Mouse (Mus musculus) heart, embryonic 12.5 days (tissue): Measurements from ENCODE around the gene Psmb2. TPM values are rescaled to one million over a fixed set of nuclear protein-coding genes. Genes with fewer than 3 reads are reported as not detected.

Source experiments
- ATAC-seq: fragments of 200-750 bp; cut with Nextera tagmentation; 2 replicates; pipeline ENCODE4 v1.8.0; 2017; ENCODE audit warnings: moderate TSS enrichment, moderate library complexity; ENCODE audit not compliant: insufficient number of reproducible peaks, low FRiP score
- H3K27ac ChIP-seq: fragments of 300-500 bp; sonication (generic); 2 replicates; pipeline ENCODE4 v1.5.1; 2016; ENCODE audit warnings: mild to moderate bottlenecking, moderate library complexity; ENCODE audit not compliant: poor library complexity, severe bottlenecking
- H3K27me3 ChIP-seq: fragments of 300-500 bp; sonication (generic); replicated peaks from 2 replicates; pipeline ENCODE4 v1.6.1; 2016; ENCODE audit warnings: mild to moderate bottlenecking, moderate library complexity
- H3K36me3 ChIP-seq: fragments of 300-500 bp; sonication (generic); 2 replicates; pipeline ENCODE4 v1.6.1; 2016; ENCODE audit warnings: mild to moderate bottlenecking, moderate library complexity
- H3K4me1 ChIP-seq: fragments of 300-500 bp; sonication (generic); replicated peaks from 2 replicates; pipeline ENCODE4 v1.6.1; 2016; ENCODE audit warnings: mild to moderate bottlenecking
- H3K4me2 ChIP-seq: fragments of 300-500 bp; sonication (generic); 2 replicates; pipeline ENCODE4 v1.6.1; 2016; ENCODE audit warnings: mild to moderate bottlenecking, moderate library complexity
- H3K4me3 ChIP-seq: fragments of 300-500 bp; sonication (generic); 2 replicates; pipeline ENCODE4 v1.5.1; 2016; ENCODE audit warnings: mild to moderate bottlenecking
- H3K9ac ChIP-seq: fragments of 300-500 bp; sonication (generic); 2 replicates; pipeline ENCODE4 v1.6.1; 2016; ENCODE audit warnings: mild to moderate bottlenecking, moderate library complexity
- H3K9me3 ChIP-seq: fragments of 300-500 bp; sonication (generic); replicated peaks from 2 replicates; pipeline ENCODE4 v1.6.1; 2016; ENCODE audit warnings: mild to moderate bottlenecking, moderate library complexity
- WGBS: fragments of 180-500 bp; shearing (Covaris S2); methylation state at CpG from one replicate; pipeline ENCODE4 v1.1.7; 2016; 5-methylcytosine and 5-hydroxymethylcytosine counted together
- polyA plus RNA-seq: library from polyadenylated mRNA; unstranded; fragments of >200 nt; fragmentation: Nextera tagmentation; extraction: Ambion mirVana; gene quantifications from 2 replicates; pipeline ENCODE4 v1.2.1, GENCODE M21; 2016

The Psmb2 gene
- polyA plus RNA-seq, result 383 and 387 TPM in 2 replicates

GRCm38 (mm10) chr4:126677054-126678003 is at the start of gene Psmb2:
Gene Psmb2 (plus strand): TSS chr4:126677630.
- Histone ChIP-seq H3K9ac (peak within 1 kb of the TSS; percentile 99), H3K27ac (peak within 1 kb of the TSS; percentile 77; the same call in 1 of the 2 replicates), H3K36me3 (0 out of 2 replicates have a peak, but pooled peaks cover 7% of the 10 kb centered on the region), H3K4me1 (peaks cover 15% of the 10 kb centered on the region), H3K4me3 (peak within 1 kb of the TSS; percentile 100), H3K9me3 (no peaks in the 10 kb centered on the region), H3K4me2 (peak within 1 kb of the TSS; percentile 97), H3K27me3 (no peaks in the 10 kb centered on the region)
- WGBS, result 3% methylated on average over 48 of the region's 48 CpGs
- peak; percentile 99 for ATAC-seq

GRCm38 (mm10) chr4:126631922-126632321 is 45.5 kb upstream of the Psmb2 start:
- no peak overlapping the region for H3K4me2 ChIP-seq
- H3K27me3 ChIP-seq, result peaks cover 22% of the 10 kb centered on the region
- no peak overlapping the region for H3K9ac ChIP-seq
- no peak overlapping the region for H3K27ac ChIP-seq
- WGBS, result 41% methylated on average over 2 of the region's 2 CpGs
- H3K9me3 ChIP-seq, result no peaks in the 10 kb centered on the region
- no peak for ATAC-seq
- peaks cover 10% of the 10 kb centered on the region; the same call in 1 of the 2 replicates for H3K4me1 ChIP-seq
- no peaks in the 10 kb centered on the region for H3K36me3 ChIP-seq
- H3K4me3 ChIP-seq, result no peak overlapping the region

- no peak overlapping the region for H3K9ac ChIP-seq
- 65% methylated on average over 3 of the region's 3 CpGs for whole genome bisulfite sequencing
- no peak for ATAC-seq
- no peak overlapping the region for H3K4me3 ChIP-seq
- H3K4me2 ChIP-seq, result no peak overlapping the region
- peaks cover 5% of the 10 kb centered on the region; the same call in 1 of the 2 replicates for H3K4me1 ChIP-seq
- no peak overlapping the region for H3K27ac ChIP-seq
- H3K36me3 ChIP-seq, result no peaks in the 10 kb centered on the region
- no peaks in the 10 kb centered on the region for H3K9me3 ChIP-seq
- peaks cover 27% of the 10 kb centered on the region for H3K27me3 ChIP-seq
Measured at GRCm38 (mm10) chr4:126632668-126633067, 44.8 kb upstream of the Psmb2 start.

- peaks cover 5% of the 10 kb centered on the region; the same call in 1 of the 2 replicates for H3K4me1 ChIP-seq
- H3K27ac ChIP-seq, result no peak overlapping the region
- peaks cover 38% of the 10 kb centered on the region for H3K27me3 ChIP-seq
- 29% methylated on average over 11 of the region's 11 CpGs for WGBS
- H3K9ac ChIP-seq, result no peak overlapping the region
- H3K9me3 ChIP-seq, result no peaks in the 10 kb centered on the region
- H3K4me3 ChIP-seq, result no peak overlapping the region
- no peak for ATAC-seq
- H3K4me2 ChIP-seq, result peak overlapping the region; percentile 20; the same call in 1 of the 2 replicates
- no peaks in the 10 kb centered on the region for H3K36me3 ChIP-seq
Measured at GRCm38 (mm10) chr4:126636330-126636729, 41.1 kb upstream of the Psmb2 start.

- WGBS, result 60% methylated on average over 4 of the region's 4 CpGs
Measured at GRCm38 (mm10) chr4:126637446-126637845, 40.0 kb upstream of the Psmb2 start.

GRCm38 (mm10) chr4:126639339-126639738 is 38.1 kb upstream of the Psmb2 start:
- H3K27ac ChIP-seq, result no peak overlapping the region
- 44% methylated on average over 7 of the region's 7 CpGs for WGBS
- ATAC-seq, result no peak

More at GRCm38 (mm10) chr4:126637446-126637845, 40.0 kb upstream of the Psmb2 start:
- Histone ChIP-seq H3K9ac (no peak overlapping the region), H3K9me3 (no peaks in the 10 kb centered on the region), H3K27me3 (peaks cover 38% of the 10 kb centered on the region), H3K4me2 (no peak overlapping the region), H3K36me3 (no peaks in the 10 kb centered on the region), H3K27ac (no peak overlapping the region), H3K4me1 (peaks cover 5% of the 10 kb centered on the region; the same call in 1 of the 2 replicates), H3K4me3 (no peak overlapping the region)
- no peak for ATAC-seq

GRCm38 (mm10) chr4:126641901-126642300 is 35.5 kb upstream of the Psmb2 start:
- Histone ChIP-seq H3K9me3 (no peaks in the 10 kb centered on the region), H3K4me2 (no peak overlapping the region), H3K27ac (no peak overlapping the region), H3K4me3 (no peak overlapping the region), H3K27me3 (peaks cover 16% of the 10 kb centered on the region), H3K9ac (no peak overlapping the region), H3K4me1 (no peaks in the 10 kb centered on the region), H3K36me3 (no peaks in the 10 kb centered on the region)
- ATAC-seq, result no peak
- 41% methylated on average over 9 of the region's 9 CpGs for WGBS

More at GRCm38 (mm10) chr4:126639339-126639738, 38.1 kb upstream of the Psmb2 start:
- Histone ChIP-seq H3K4me1 (peaks cover 5% of the 10 kb centered on the region; the same call in 1 of the 2 replicates), H3K36me3 (no peaks in the 10 kb centered on the region), H3K4me3 (no peak overlapping the region), H3K4me2 (no peak overlapping the region), H3K9me3 (no peaks in the 10 kb centered on the region), H3K27me3 (peaks cover 38% of the 10 kb centered on the region), H3K9ac (0 out of 2 replicates have a peak overlapping the region, but pooled peaks have one; percentile 10)

- H3K9me3 ChIP-seq, result no peaks in the 10 kb centered on the region
- no peaks in the 10 kb centered on the region for H3K36me3 ChIP-seq
- H3K4me1 ChIP-seq, result no peaks in the 10 kb centered on the region
- ATAC-seq, result no peak
- peaks cover 10% of the 10 kb centered on the region; the same call in 1 of the 2 replicates for H3K27me3 ChIP-seq
- H3K4me2 ChIP-seq, result no peak overlapping the region
- H3K27ac ChIP-seq, result no peak overlapping the region
- H3K9ac ChIP-seq, result no peak overlapping the region
- no peak overlapping the region for H3K4me3 ChIP-seq
- WGBS, result 53% methylated on average over 4 of the region's 4 CpGs
Measured at GRCm38 (mm10) chr4:126643815-126644214, 33.6 kb upstream of the Psmb2 start.

- H3K9me3 ChIP-seq, result no peaks in the 10 kb centered on the region
- no peak overlapping the region for H3K9ac ChIP-seq
- H3K27me3 ChIP-seq, result peaks cover 5% of the 10 kb centered on the region; the same call in 1 of the 2 replicates
- ATAC-seq, result no peak
- no peak overlapping the region for H3K27ac ChIP-seq
- no peak overlapping the region for H3K4me3 ChIP-seq
- no peak overlapping the region for H3K4me2 ChIP-seq
- no peaks in the 10 kb centered on the region for H3K36me3 ChIP-seq
- no peaks in the 10 kb centered on the region for H3K4me1 ChIP-seq
- 76% methylated on average over 10 of the region's 10 CpGs for WGBS
Measured at GRCm38 (mm10) chr4:126644333-126644963, 33.0 kb upstream of the Psmb2 start.

- 61% methylated on average over 24 of the region's 24 CpGs for WGBS
- H3K27me3 ChIP-seq, result 0 out of 2 replicates have a peak, but pooled peaks cover 3% of the 10 kb centered on the region
- no peak overlapping the region for H3K4me3 ChIP-seq
- no peaks in the 10 kb centered on the region for H3K36me3 ChIP-seq
- H3K4me1 ChIP-seq, result no peaks in the 10 kb centered on the region
- no peak overlapping the region for H3K4me2 ChIP-seq
- ATAC-seq, result no peak
- no peaks in the 10 kb centered on the region for H3K9me3 ChIP-seq
- no peak overlapping the region for H3K9ac ChIP-seq
- H3K27ac ChIP-seq, result no peak overlapping the region
Measured at GRCm38 (mm10) chr4:126647996-126648910, 29.2 kb upstream of the Psmb2 start.
